Mouse (Mus musculus) liver, embryonic 14.5 days (tissue): ENCODE measurements at regions not wholly inside any gene's neighbourhood (a gene's known extent, or its start where the extent isn't known, plus 50 kb on each side); places are given as distances from the start of the nearest gene placed in this dataset.

Experiments
- CTCF ChIP-seq: IDR thresholded peaks from 2 replicates; pipeline ENCODE4 v1.5.1; 2016; ENCODE audit warnings: antibody characterized with exemption, low read depth, control low read depth
- EP300 ChIP-seq: IDR thresholded peaks from 2 replicates; pipeline ENCODE4 v1.6.1; 2016; ENCODE audit warnings: antibody characterized with exemption, low read depth

GRCm38 (mm10) chr14:101056874-101057273 is 143.3 kb downstream of the Prr30 start:
- TF ChIP-seq EP300 (no peak), CTCF (no peak)
